Mouse (Mus musculus) stomach, embryonic 16.5 days (tissue): ENCODE results near the gene Me3. TPM values are rescaled to one million over a fixed set of nuclear protein-coding genes. Genes with fewer than 3 reads are reported as not detected.

Experiments
- ATAC-seq: fragments of 200-750 bp; cut with Nextera tagmentation; 2 replicates; pipeline ENCODE4 v1.8.0; 2017; ENCODE audit warnings: moderate number of reproducible peaks, moderate TSS enrichment; ENCODE audit not compliant: insufficient read depth, low FRiP score
- H3K27ac ChIP-seq: fragments of 300-500 bp; sonication (generic); 2 replicates; pipeline ENCODE4 v1.5.1; 2014; ENCODE audit warnings: low read length
- H3K27me3 ChIP-seq: fragments of 300-500 bp; sonication (generic); 2 replicates; pipeline ENCODE4 v1.6.1; 2014; ENCODE audit warnings: low read length, control low read depth, mixed read lengths; ENCODE audit not compliant: control insufficient read depth, insufficient read depth
- H3K36me3 ChIP-seq: fragments of 300-500 bp; sonication (generic); 2 replicates; pipeline ENCODE4 v1.6.1; 2014; ENCODE audit warnings: low read length; ENCODE audit not compliant: control insufficient read depth, insufficient read depth
- H3K4me1 ChIP-seq: fragments of 300-500 bp; sonication (generic); 2 replicates; pipeline ENCODE4 v1.6.1; 2014; ENCODE audit warnings: low read length, control low read depth, mixed read lengths; ENCODE audit not compliant: control insufficient read depth, insufficient read depth
- H3K4me2 ChIP-seq: fragments of 300-500 bp; sonication (generic); 2 replicates; pipeline ENCODE4 v1.6.1; 2014; ENCODE audit warnings: low read depth, low read length, mixed read lengths
- H3K4me3 ChIP-seq: fragments of 300-500 bp; sonication (generic); replicated peaks from 2 replicates; pipeline ENCODE4 v1.5.1; 2014; ENCODE audit warnings: mild to moderate bottlenecking, low read length
- H3K9ac ChIP-seq: fragments of 300-500 bp; sonication (generic); 2 replicates; pipeline ENCODE4 v1.6.1; 2014; ENCODE audit warnings: low read length
- H3K9me3 ChIP-seq: fragments of 300-500 bp; sonication (generic); replicated peaks from 2 replicates; pipeline ENCODE4 v1.6.1; 2016; ENCODE audit warnings: low read length, control low read depth; ENCODE audit not compliant: control insufficient read depth
- WGBS: fragments of 180-500 bp; shearing (Covaris S2); extraction: QIAGEN DNeasy Blood & Tissue Kit; methylation state at CpG from one replicate; pipeline ENCODE4 v1.1.7; 2014; 5-methylcytosine and 5-hydroxymethylcytosine counted together
- polyA plus RNA-seq: library from polyadenylated mRNA; unstranded; fragments of >200 nt; fragmentation: Nextera tagmentation; extraction: Ambion mirVana; gene quantifications from 2 replicates; pipeline ENCODE4 v1.2.1, GENCODE M21; 2015

Me3 gene
- polyA plus RNA-seq, 1 experiment from 2014 or later: 4.2 TPM

- H3K4me3 ChIP-seq: no peak overlapping the region
- no peaks in the 10 kb centered on the region for H3K36me3 ChIP-seq
- no peak for ATAC-seq
- H3K27me3 ChIP-seq: no peaks in the 10 kb centered on the region
- no peak overlapping the region for H3K9ac ChIP-seq
- WGBS: 39% methylated on average over 2 of the region's 2 CpGs
- H3K9me3 ChIP-seq: no peaks in the 10 kb centered on the region
- H3K4me1 ChIP-seq: no peaks in the 10 kb centered on the region
- H3K4me2 ChIP-seq: no peak overlapping the region
- no peak overlapping the region for H3K27ac ChIP-seq
These were observed 78.6 kb downstream of the Me3 start for GRCm38 (mm10) chr7:89710776-89711175.

- no peak for ATAC-seq
- no peak overlapping the region for H3K27ac ChIP-seq
- no peak overlapping the region for H3K4me2 ChIP-seq
These were observed 80.9 kb downstream of the Me3 start for GRCm38 (mm10) chr7:89713059-89713458.

GRCm38 (mm10) chr7:89716226-89716625 lies 84.0 kb downstream of the Me3 start:
- Histone ChIP-seq H3K27me3 (no peaks in the 10 kb centered on the region), H3K9ac (no peak overlapping the region), H3K4me3 (no peak overlapping the region), H3K36me3 (no peaks in the 10 kb centered on the region), H3K27ac (no peak overlapping the region), H3K4me1 (peaks cover 3% of the 10 kb centered on the region; the same call in 1 of the 2 replicates), H3K9me3 (no peaks in the 10 kb centered on the region), H3K4me2 (no peak overlapping the region)
- no peak for ATAC-seq
- WGBS: 73% methylated on average over 3 of the region's 3 CpGs

More at GRCm38 (mm10) chr7:89713059-89713458, 80.9 kb downstream of the Me3 start:
- H3K4me3 ChIP-seq: no peak overlapping the region
- no peaks in the 10 kb centered on the region for H3K27me3 ChIP-seq
- H3K9ac ChIP-seq: no peak overlapping the region
- no peaks in the 10 kb centered on the region for H3K9me3 ChIP-seq
- no peaks in the 10 kb centered on the region for H3K4me1 ChIP-seq
- no peaks in the 10 kb centered on the region for H3K36me3 ChIP-seq

GRCm38 (mm10) chr7:89717521-89717920 lies 85.3 kb downstream of the Me3 start:
- WGBS: 39% methylated on average over 2 of the region's 2 CpGs
- no peaks in the 10 kb centered on the region for H3K36me3 ChIP-seq
- peak; percentile 60; the same call in 1 of the 2 replicates for ATAC-seq
- H3K27me3 ChIP-seq: no peaks in the 10 kb centered on the region
- H3K4me1 ChIP-seq: peaks cover 3% of the 10 kb centered on the region; the same call in 1 of the 2 replicates
- no peak overlapping the region for H3K27ac ChIP-seq
- no peak overlapping the region for H3K9ac ChIP-seq
- H3K4me2 ChIP-seq: no peak overlapping the region
- no peak overlapping the region for H3K4me3 ChIP-seq
- H3K9me3 ChIP-seq: no peaks in the 10 kb centered on the region

- Histone ChIP-seq H3K36me3 (no peaks in the 10 kb centered on the region), H3K9ac (no peak overlapping the region), H3K4me2 (no peak overlapping the region), H3K9me3 (no peaks in the 10 kb centered on the region), H3K4me1 (peaks cover 3% of the 10 kb centered on the region; the same call in 1 of the 2 replicates), H3K27ac (no peak overlapping the region), H3K27me3 (no peaks in the 10 kb centered on the region), H3K4me3 (no peak overlapping the region)
- 67% methylated on average over 2 of the region's 2 CpGs for WGBS
- ATAC-seq: no peak
These were observed 86.1 kb downstream of the Me3 start for GRCm38 (mm10) chr7:89718264-89718663.

- Histone ChIP-seq H3K4me1 (peaks cover 3% of the 10 kb centered on the region; the same call in 1 of the 2 replicates), H3K9me3 (no peaks in the 10 kb centered on the region), H3K36me3 (no peaks in the 10 kb centered on the region), H3K4me3 (no peak overlapping the region), H3K27me3 (no peaks in the 10 kb centered on the region), H3K27ac (no peak overlapping the region), H3K4me2 (no peak overlapping the region), H3K9ac (no peak overlapping the region)
- ATAC-seq: 0 out of 2 replicates have a peak, but pooled peaks have one; percentile 33
- 69% methylated on average over 2 of the region's 2 CpGs for WGBS
These were observed 88.1 kb downstream of the Me3 start for GRCm38 (mm10) chr7:89720256-89720655.

- Histone ChIP-seq H3K4me3 (no peak overlapping the region), H3K27me3 (no peaks in the 10 kb centered on the region), H3K9ac (no peak overlapping the region), H3K36me3 (no peaks in the 10 kb centered on the region), H3K9me3 (no peaks in the 10 kb centered on the region), H3K27ac (no peak overlapping the region), H3K4me2 (no peak overlapping the region), H3K4me1 (no peaks in the 10 kb centered on the region)
- 83% methylated on average over 3 of the region's 3 CpGs for WGBS
- no peak for ATAC-seq
These were observed 94.5 kb downstream of the Me3 start for GRCm38 (mm10) chr7:89726712-89727111.

GRCm38 (mm10) chr7:89727615-89728014 lies 95.4 kb downstream of the Me3 start:
- Histone ChIP-seq H3K9me3 (no peaks in the 10 kb centered on the region), H3K4me3 (no peak overlapping the region), H3K4me2 (no peak overlapping the region), H3K27ac (no peak overlapping the region), H3K27me3 (no peaks in the 10 kb centered on the region), H3K4me1 (no peaks in the 10 kb centered on the region), H3K9ac (no peak overlapping the region), H3K36me3 (no peaks in the 10 kb centered on the region)
- WGBS: 81% methylated on average over 1 of the region's 1 CpGs
- ATAC-seq: no peak

GRCm38 (mm10) chr7:89728393-89728792 lies 96.2 kb downstream of the Me3 start:
- Histone ChIP-seq H3K27me3 (no peaks in the 10 kb centered on the region), H3K9ac (no peak overlapping the region), H3K9me3 (no peaks in the 10 kb centered on the region), H3K27ac (peak overlapping the region; percentile 11; the same call in 1 of the 2 replicates), H3K36me3 (no peaks in the 10 kb centered on the region), H3K4me2 (no peak overlapping the region), H3K4me3 (no peak overlapping the region), H3K4me1 (no peaks in the 10 kb centered on the region)
- WGBS: 60% methylated on average over 3 of the region's 3 CpGs
- ATAC-seq: peak; percentile 60; the same call in 1 of the 2 replicates
